Mouse (Mus musculus): ENCODE results near the gene Olfr1352.
"Not testable (repeated sequence)": the region's sequence is repeated elsewhere in the genome, so short reads cannot be mapped to it uniquely, and the experiment has no call there.

The Olfr1352 gene

GRCm38 (mm10) chr10:78980750-78981149 is at the start of gene Olfr1352:
TSS of gene Olfr1352 (plus strand) at chr10:78981050.
- in situ Hi-C loops (cut with MboI, MseI) = no loop called here

- in situ Hi-C loops (cut with MboI, MseI) = not testable (repeated sequence)
These were observed 30.5 kb upstream of the Olfr1352 start, which contains the start of gene Olfr8 for GRCm38 (mm10) chr10:78950336-78950735. TSS of gene Olfr8 (plus strand) at chr10:78950636.

- in situ Hi-C loops (cut with MboI, MseI) = not testable (repeated sequence)
These were observed 17.8 kb upstream of the Olfr1352 start, which contains the start of gene Olfr1353 for GRCm38 (mm10) chr10:78963009-78963408. TSS of gene Olfr1353 (plus strand) at chr10:78963309.

GRCm38 (mm10) chr10:79012172-79012571 is 31.3 kb downstream of the Olfr1352 start, which contains the start of gene Olfr1351:
TSS of gene Olfr1351 (plus strand) at chr10:79012472.
- in situ Hi-C loops (cut with MboI, MseI) = no loop called here

GRCm38 (mm10) chr10:79028441-79028840 is 47.6 kb downstream of the Olfr1352 start, which contains the start of gene Olfr57:
TSS of gene Olfr57 (plus strand) at chr10:79028741.
- in situ Hi-C loops (cut with MboI, MseI) = no loop called here

Data from T-helper 1 cell (primary cell).